Mouse (Mus musculus): Measurements from ENCODE around the gene Ythdf1. TPM values are rescaled to one million over a fixed set of nuclear protein-coding genes. Genes with fewer than 3 reads are reported as not detected.

Gene Ythdf1
- total RNA-seq, 2 experiments from 2014 or later, result 61.8 to 64.6 TPM

GRCm38 (mm10) chr2:180885270-180885669 lies 35.5 kb downstream of the Ythdf1 start:
- no peak for DNase-seq (ENCODE audit: low spot score in 2 of 2)

GRCm38 (mm10) chr2:180881281-180881680 lies 39.5 kb downstream of the Ythdf1 start:
- no peak for DNase-seq (ENCODE audit: low spot score in 2 of 2)

- DNase-seq (ENCODE audit: low spot score in 2 of 2), result peak; percentile 52 to 67
Observed at GRCm38 (mm10) chr2:180879365-180880067, 41.2 kb downstream of the Ythdf1 start.

GRCm38 (mm10) chr2:180870006-180870405 lies 50.7 kb downstream of the Ythdf1 start:
- DNase-seq (ENCODE audit: low spot score in 2 of 2), result no peak

DNA sequence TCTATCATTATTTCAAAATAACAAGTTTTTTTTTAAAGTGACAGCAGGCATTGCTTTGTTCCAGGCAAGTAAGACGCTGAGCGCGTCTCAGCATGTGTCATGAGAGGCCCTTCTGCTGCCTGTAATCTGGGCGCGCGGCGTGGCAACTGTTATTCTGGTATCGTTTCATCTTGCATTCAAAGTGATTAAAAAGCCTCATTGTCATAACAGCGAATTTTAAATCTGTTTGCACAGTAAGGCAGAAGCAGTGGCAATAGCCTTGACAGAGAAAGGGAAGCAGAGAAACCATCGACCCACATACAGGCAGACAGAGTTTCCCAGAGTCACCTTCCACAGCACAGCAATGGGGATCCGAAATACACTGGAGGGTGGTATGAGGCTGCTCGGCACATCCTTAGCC lies 59.2 kb downstream of the Ythdf1 start:
- DNase-seq (ENCODE audit: low spot score in 2 of 2), result peak; percentile 48 to 58

GRCm38 (mm10) chr2:180857121-180857520 lies 63.6 kb downstream of the Ythdf1 start:
- DNase-seq (ENCODE audit: low spot score in 2 of 2), result no peak

DNA sequence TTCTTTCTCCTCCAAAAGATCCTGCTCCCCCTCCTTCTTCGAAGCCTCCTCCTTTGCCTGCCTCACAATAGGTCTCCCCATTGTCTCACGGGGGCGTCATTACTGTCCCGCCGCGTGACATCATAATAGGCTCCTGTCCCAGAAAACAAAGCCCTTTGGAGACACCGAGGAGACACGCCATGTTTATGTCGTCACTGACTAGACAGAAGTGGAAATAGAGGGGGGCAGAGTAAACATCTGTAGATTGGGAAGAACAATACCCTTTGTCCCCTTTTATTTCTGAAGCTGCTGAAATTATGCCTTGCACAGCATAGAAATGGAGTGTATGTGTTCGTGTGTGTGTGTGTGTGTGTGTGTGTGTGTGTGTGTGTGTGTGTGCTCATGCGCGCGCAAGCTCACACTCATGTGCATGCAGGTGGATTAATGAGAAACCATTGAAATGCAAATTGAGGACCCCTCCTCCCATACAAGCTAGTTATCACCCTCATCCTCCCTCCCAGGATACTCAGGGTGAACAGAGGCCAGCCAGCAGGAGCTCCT lies 65.7 kb downstream of the Ythdf1 start:
- DNase-seq (ENCODE audit: low spot score in 2 of 2), result no peak

Small RNAs within 50 kb of the gene (microRNA-seq; reads per million reads assigned to microRNA genes)
- 0.89 to 2.2 reads per million in 2 experiments for gene Mir124a-3

Other genes starting within 250 kb of the Ythdf1 start
- 10 to 100 TPM; 58.4 to 61.8 TPM for gene Dido1, start 210.9 kb downstream of the Ythdf1 start, total RNA-seq (2021)
- 10 to 100 TPM; 62.6 to 63.7 TPM for gene Gid8, start 210.8 kb downstream of the Ythdf1 start, total RNA-seq (2021)
- gene Slc17a9, start 195.7 kb downstream of the Ythdf1 start, total RNA-seq (2021), result under 1 TPM; 0.47 to 0.53 TPM
- under 1 TPM in 1 of 2 experiments, not detected in 1; 0.14 TPM for gene Bhlhe23, start 144.0 kb downstream of the Ythdf1 start, total RNA-seq (2021)
- gene Birc7, start 8.1 kb upstream of the Ythdf1 start, total RNA-seq (2021), result not detected
- gene Nkain4, start 33.8 kb upstream of the Ythdf1 start, total RNA-seq (2021), result 10 to 100 TPM; 44.2 to 57.0 TPM
- gene Arfgap1, start 46.3 kb upstream of the Ythdf1 start, total RNA-seq (2021), result 100 to 1,000 TPM; 114 to 118 TPM
- 1 to 10 TPM; 1.0 to 1.2 TPM for gene Col20a1, start 65.6 kb upstream of the Ythdf1 start, total RNA-seq (2021)
- gene Chrna4, start 122.6 kb upstream of the Ythdf1 start, total RNA-seq (2021), result 10 to 100 TPM; 32.4 to 33.7 TPM
- 100 to 1,000 TPM; 213 to 234 TPM for gene Kcnq2, start 214.4 kb upstream of the Ythdf1 start, total RNA-seq (2021)
- gene Eef1a2, start 236.1 kb upstream of the Ythdf1 start, total RNA-seq (2021), result 100 to 1,000 TPM; 674 to 713 TPM